Mouse (Mus musculus): ENCODE measurements around the gene Ccdc74a. TPM values are rescaled to one million over a fixed set of nuclear protein-coding genes. Genes with fewer than 3 reads are reported as not detected.

Gene Ccdc74a
- 29.0 TPM for polyA plus RNA-seq (2015; fragmentation: Illumina TruSeq; extraction: RNeasy Lipid Tissue Mini Kit (QIAGEN cat#74804); ENCODE audit: low read depth, low replicate concordance)

DNA sequence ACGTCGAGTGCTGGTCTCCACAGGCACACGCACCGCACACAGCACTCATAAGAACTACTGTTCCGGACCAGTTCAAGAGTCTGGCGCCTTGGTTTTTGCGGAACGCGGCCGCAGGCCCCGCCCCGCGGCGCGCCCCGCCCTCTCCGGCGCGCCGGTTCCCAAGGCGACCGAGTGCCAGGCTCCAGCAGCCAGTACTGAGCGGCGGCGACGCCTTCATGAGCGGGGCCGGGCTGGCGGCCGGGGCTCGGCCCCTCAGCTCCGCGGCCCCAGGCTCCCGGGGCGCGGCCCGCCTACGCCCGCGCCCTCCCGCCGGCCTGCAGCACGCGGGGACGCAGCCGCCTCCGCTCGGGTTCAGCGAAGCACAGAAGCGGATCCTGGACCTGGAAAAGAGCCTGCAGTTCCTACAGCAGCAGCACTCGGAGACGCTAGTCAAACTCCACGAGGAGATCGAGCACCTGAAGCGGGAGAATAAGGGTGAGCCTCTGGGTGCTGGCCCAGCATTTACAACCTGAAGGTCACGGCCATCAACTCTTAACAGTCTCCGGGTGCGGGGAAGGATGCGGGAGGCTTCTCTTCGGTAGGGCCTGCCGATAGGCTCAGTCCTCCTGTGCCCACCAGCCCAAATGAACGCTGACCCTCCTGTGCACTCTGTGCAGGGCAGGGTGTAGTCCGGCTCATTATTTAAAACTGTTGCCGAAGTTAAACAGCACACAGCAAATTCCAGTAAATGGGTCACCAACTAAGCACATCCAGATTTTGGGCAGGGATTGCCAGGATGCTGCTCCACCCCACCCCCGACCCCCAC, at the start of gene Ccdc74a:
Gene Ccdc74a (plus strand): TSS at position 161 of the 805 bp plus-strand sequence.

DNA sequence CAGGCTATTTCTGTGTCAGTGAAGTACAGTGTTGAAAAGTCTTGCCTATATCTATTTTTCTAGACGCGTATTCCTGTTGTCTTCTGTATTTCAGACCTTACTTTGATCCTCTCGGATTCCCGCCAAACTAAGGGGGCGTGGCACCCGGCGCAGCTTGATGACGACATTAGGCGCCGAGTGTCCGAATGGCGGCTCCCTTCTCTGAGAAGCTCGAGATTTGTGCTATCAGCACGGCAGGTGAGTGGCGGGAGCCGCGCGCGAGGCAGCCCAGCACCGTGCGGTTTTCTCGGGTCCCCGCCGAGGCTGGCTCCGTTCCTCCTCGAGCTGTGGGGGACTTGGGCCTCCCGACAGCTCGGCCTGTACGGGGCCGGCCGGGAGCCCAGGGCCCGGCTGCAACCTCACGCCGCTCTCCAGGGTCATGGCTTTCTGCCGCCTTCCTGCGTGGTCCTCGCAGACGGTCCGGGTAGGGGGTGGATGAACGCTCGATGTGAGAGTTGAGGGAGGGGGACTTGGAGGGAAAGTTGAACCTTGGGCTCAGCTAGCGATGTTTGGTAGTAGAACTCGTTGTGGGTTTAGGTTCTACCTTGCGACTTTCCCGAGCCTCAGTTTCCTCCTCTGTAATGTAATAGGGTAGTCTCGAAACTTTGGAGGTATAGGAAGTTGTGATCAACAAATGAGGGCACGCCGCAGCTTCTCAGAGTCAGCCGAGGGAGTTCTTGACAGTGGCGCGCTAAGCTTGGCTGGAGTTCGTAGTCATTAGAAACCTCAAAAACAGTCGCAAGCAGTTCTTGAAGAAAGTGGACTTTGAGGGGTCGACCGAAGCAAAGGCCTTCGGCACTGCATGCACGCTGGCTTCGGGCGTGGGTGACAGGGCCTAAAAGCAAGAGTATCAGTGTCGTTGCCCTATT, 26.8 kb upstream of the Ccdc74a start, which contains the start of gene Smpd4:
Gene Smpd4 (plus strand): TSS at position 157 of the 908 bp plus-strand sequence.

Other genes with a start within 250 kb of the Ccdc74a start
- gene Snap29, start 240.5 kb upstream of the Ccdc74a start, polyA plus RNA-seq (2015; fragmentation: Illumina TruSeq; extraction: RNeasy Lipid Tissue Mini Kit (QIAGEN cat#74804); ENCODE audit: low read depth, low replicate concordance): 24.2 TPM
- 204 TPM for gene Pi4ka, start 240.2 kb upstream of the Ccdc74a start, polyA plus RNA-seq (2015; fragmentation: Illumina TruSeq; extraction: RNeasy Lipid Tissue Mini Kit (QIAGEN cat#74804); ENCODE audit: low read depth, low replicate concordance)
- 27.5 TPM for gene Crkl, start 194.5 kb upstream of the Ccdc74a start, polyA plus RNA-seq (2015; fragmentation: Illumina TruSeq; extraction: RNeasy Lipid Tissue Mini Kit (QIAGEN cat#74804); ENCODE audit: low read depth, low replicate concordance)
- gene Aifm3, start 156.9 kb upstream of the Ccdc74a start, polyA plus RNA-seq (2015; fragmentation: Illumina TruSeq; extraction: RNeasy Lipid Tissue Mini Kit (QIAGEN cat#74804); ENCODE audit: low read depth, low replicate concordance): 101 TPM
- 174 TPM for gene Lztr1, start 137.8 kb upstream of the Ccdc74a start, polyA plus RNA-seq (2015; fragmentation: Illumina TruSeq; extraction: RNeasy Lipid Tissue Mini Kit (QIAGEN cat#74804); ENCODE audit: low read depth, low replicate concordance)
- gene Thap7, start 115.3 kb upstream of the Ccdc74a start, polyA plus RNA-seq (2015; fragmentation: Illumina TruSeq; extraction: RNeasy Lipid Tissue Mini Kit (QIAGEN cat#74804); ENCODE audit: low read depth, low replicate concordance): 42.3 TPM
- gene Lrrc74b, start 85.2 kb upstream of the Ccdc74a start, polyA plus RNA-seq (2015; fragmentation: Illumina TruSeq; extraction: RNeasy Lipid Tissue Mini Kit (QIAGEN cat#74804); ENCODE audit: low read depth, low replicate concordance): 1.9 TPM
- gene P2rx6, start 84.6 kb upstream of the Ccdc74a start, polyA plus RNA-seq (2015; fragmentation: Illumina TruSeq; extraction: RNeasy Lipid Tissue Mini Kit (QIAGEN cat#74804); ENCODE audit: low read depth, low replicate concordance): 2.4 TPM
- gene Slc7a4, start 63.3 kb upstream of the Ccdc74a start, polyA plus RNA-seq (2015; fragmentation: Illumina TruSeq; extraction: RNeasy Lipid Tissue Mini Kit (QIAGEN cat#74804); ENCODE audit: low read depth, low replicate concordance): 65.0 TPM
- 61.5 TPM for gene Smpd4, start 27.1 kb upstream of the Ccdc74a start, polyA plus RNA-seq (2015; fragmentation: Illumina TruSeq; extraction: RNeasy Lipid Tissue Mini Kit (QIAGEN cat#74804); ENCODE audit: low read depth, low replicate concordance)
- 43.6 TPM for gene Med15, start 86.4 kb downstream of the Ccdc74a start, polyA plus RNA-seq (2015; fragmentation: Illumina TruSeq; extraction: RNeasy Lipid Tissue Mini Kit (QIAGEN cat#74804); ENCODE audit: low read depth, low replicate concordance)
- 87.8 TPM for gene Klhl22, start 113.1 kb downstream of the Ccdc74a start, polyA plus RNA-seq (2015; fragmentation: Illumina TruSeq; extraction: RNeasy Lipid Tissue Mini Kit (QIAGEN cat#74804); ENCODE audit: low read depth, low replicate concordance)
- 2.0 TPM for gene Scarf2, start 150.8 kb downstream of the Ccdc74a start, polyA plus RNA-seq (2015; fragmentation: Illumina TruSeq; extraction: RNeasy Lipid Tissue Mini Kit (QIAGEN cat#74804); ENCODE audit: low read depth, low replicate concordance)
- 3.2 TPM for gene B830017H08Rik, start 186.7 kb downstream of the Ccdc74a start, polyA plus RNA-seq (2015; fragmentation: Illumina TruSeq; extraction: RNeasy Lipid Tissue Mini Kit (QIAGEN cat#74804); ENCODE audit: low read depth, low replicate concordance)
- 8.5 TPM for gene Car15, start 191.9 kb downstream of the Ccdc74a start, polyA plus RNA-seq (2015; fragmentation: Illumina TruSeq; extraction: RNeasy Lipid Tissue Mini Kit (QIAGEN cat#74804); ENCODE audit: low read depth, low replicate concordance)
- 0.61 TPM for gene Gm20518, start 245.2 kb downstream of the Ccdc74a start, polyA plus RNA-seq (2015; fragmentation: Illumina TruSeq; extraction: RNeasy Lipid Tissue Mini Kit (QIAGEN cat#74804); ENCODE audit: low read depth, low replicate concordance)
- not detected for gene Tssk1, start 247.8 kb downstream of the Ccdc74a start, polyA plus RNA-seq (2015; fragmentation: Illumina TruSeq; extraction: RNeasy Lipid Tissue Mini Kit (QIAGEN cat#74804); ENCODE audit: low read depth, low replicate concordance)